Mouse (Mus musculus) CH12.LX (cell line): ENCODE results near the gene Snrk.

Experiments used
- CTCF ChIP-seq, 2 experiments: IDR thresholded peaks in 1 of 2; conservative IDR thresholded peaks in 1 of 2; 2 replicates each; pipeline ENCODE4 v1.5.1; 2011 to 2012; ENCODE audit warnings: low read depth in 2 of 2, low read length in 2 of 2, improper control_type of control experiment in 1 of 2, inconsistent platforms in 1 of 2, mild to moderate bottlenecking in 1 of 2, moderate library complexity in 1 of 2
- E2F4 ChIP-seq: IDR thresholded peaks from 2 replicates; pipeline ENCODE4 v1.6.1; 2011; ENCODE audit warnings: low read depth, low read length, improper control_type of control experiment; ENCODE audit not compliant: insufficient replicate concordance
- ELF1 ChIP-seq: IDR thresholded peaks from 2 replicates; pipeline ENCODE4 v1.6.1; 2014; ENCODE audit warnings: low read depth, mild to moderate bottlenecking, inconsistent platforms, low read length, improper control_type of control experiment
- MAX ChIP-seq: IDR thresholded peaks from 2 replicates; pipeline ENCODE4 v1.6.1; 2011; ENCODE audit warnings: low read length, improper control_type of control experiment
- PAX5 ChIP-seq: IDR thresholded peaks from 2 replicates; pipeline ENCODE4 v1.6.1; 2012; ENCODE audit warnings: low read length, inconsistent platforms, mixed read lengths
- RAD21 ChIP-seq: IDR thresholded peaks from 2 replicates; pipeline ENCODE4 v1.6.1; 2011; ENCODE audit warnings: low read depth, mild to moderate bottlenecking, low read length, improper control_type of control experiment, moderate library complexity
- RCOR1 ChIP-seq: conservative IDR thresholded peaks from 2 replicates; pipeline ENCODE4 v1.6.1; 2012; ENCODE audit warnings: low read depth, mild to moderate bottlenecking, inconsistent platforms, low read length, improper control_type of control experiment
- UBTF ChIP-seq: IDR thresholded peaks from 2 replicates; pipeline ENCODE4 v1.6.1; 2012; ENCODE audit warnings: low read depth, mild to moderate bottlenecking, inconsistent platforms, low read length, improper control_type of control experiment, moderate library complexity

- TF ChIP-seq CTCF (conservative IDR thresholded peaks at IDR 0.05 in 1 of 2, IDR thresholded peaks at IDR 0.05 in 1 of 2; ENCODE audit: low read depth in 2 of 2, low read length in 2 of 2) (no peak), RAD21 (no peak), E2F4 (no peak), ELF1 (no peak), UBTF (no peak), RCOR1 (no peak), MAX (no peak), PAX5 (no peak)
Measured at GRCm38 (mm10) chr9:122139236-122139635, 22.2 kb downstream of the Snrk start.
